In genomic region chr19:23607951-23608350, GRCm38 (mm10) we compare ENCODE assay signal across 17 mouse cellular contexts. TPM values are rescaled to one million over a fixed set of nuclear protein-coding genes. Genes with fewer than 3 reads are reported as not detected.
"Had no signal": no experiment of that assay in that cellular context is flagged by ENCODE, and none has a peak within 500 bp of the region (broad histone marks: within the 10 kb centered on the region; RNA-seq: fewer than 3 reads in every experiment).

No protein-coding gene starts in this region.

- H3K4me3 ChIP-seq: neural tube, embryonic 13.5 days; neural tube, embryonic 15.5 days; stomach, embryonic 15.5 days had no signal

- H3K27ac ChIP-seq: neural tube, embryonic 13.5 days; neural tube, embryonic 15.5 days; stomach, embryonic 15.5 days; stomach, postnatal 0 days had no signal

- DNase-seq: retina, postnatal 1 day; right cerebral cortex, adult 18-20 months; right cerebral cortex, postnatal 14 days; right cerebral cortex, postnatal 25 days; right cerebral cortex, postnatal 4 days; spleen, adult 18-20 months; thymus, adult 18-20 months; thymus, adult 2 months; thymus, postnatal 14 days; thymus, postnatal 25 days; thymus, postnatal 36 days; thymus, postnatal 4 days had no signal

RNA-seq across cellular contexts. Expression of gene 1700028P14Rik, which starts 44.7 kb away (rescaled TPM):
- total RNA-seq: neutrophil, adult 5-6 weeks had no signal
